Mouse (Mus musculus) CH12.LX (cell line): ENCODE measurements around the gene Evx2. TPM values are rescaled to one million over a fixed set of nuclear protein-coding genes. Genes with fewer than 3 reads are reported as not detected.

Experiments used
- DNase-seq: peaks from one replicate; pipeline ENCODE4 v3.0.0-alpha.2; 2013; ENCODE audit errors: extremely low read depth
- H3K27ac ChIP-seq: 2 replicates; pipeline ENCODE4 v1.5.1; 2012; ENCODE audit warnings: low read depth, mild to moderate bottlenecking, control low read depth, moderate library complexity; ENCODE audit not compliant: insufficient read depth
- H3K27me3 ChIP-seq: replicated peaks from 2 replicates; pipeline ENCODE3; 2012; ENCODE audit warnings: inconsistent platforms
- H3K36me3 ChIP-seq, 2 experiments: replicated peaks in 1 of 2; 2 replicates each; pipeline versions ENCODE3 to v1.6.1; 2012; ENCODE audit warnings: inconsistent platforms in 1 of 2, low read length in 1 of 2, mild to moderate bottlenecking in 1 of 2, mixed read lengths in 1 of 2, moderate library complexity in 1 of 2; ENCODE audit not compliant: control insufficient read depth in 1 of 2, insufficient read depth in 1 of 2
- H3K4me1 ChIP-seq, 2 experiments: 2 replicates each; pipeline ENCODE4 v1.6.1; 2012; ENCODE audit warnings: inconsistent platforms in 1 of 2, moderate library complexity in 1 of 2; ENCODE audit not compliant: insufficient read depth in 2 of 2, control insufficient read depth in 1 of 2
- H3K4me2 ChIP-seq: 2 replicates; pipeline ENCODE4 v1.6.1; 2012; ENCODE audit warnings: low read depth, mild to moderate bottlenecking, control low read depth; ENCODE audit not compliant: poor library complexity, insufficient read depth, severe bottlenecking
- H3K4me3 ChIP-seq, 3 experiments: fragments of 150-350 bp in 1 of 3; sonication (generic) in 1 of 3; replicated peaks in 1 of 3; 2 replicates each; pipeline versions ENCODE3 to v1.5.1; 2011 to 2012; ENCODE audit warnings: low read depth in 2 of 3, low read length in 2 of 3, mild to moderate bottlenecking in 2 of 3, moderate library complexity in 2 of 3, control low read depth in 1 of 3, improper control_type of control experiment in 1 of 3, inconsistent platforms in 1 of 3, mixed read lengths in 1 of 3; ENCODE audit not compliant: poor library complexity in 1 of 3
- H3K79me2 ChIP-seq: replicated peaks from 2 replicates; pipeline ENCODE4 v1.6.1; 2012; ENCODE audit warnings: mild to moderate bottlenecking, moderate library complexity; ENCODE audit not compliant: control insufficient read depth, poor library complexity, insufficient read depth, severe bottlenecking; ENCODE audit errors: extremely low read depth
- H3K9ac ChIP-seq: 2 replicates; pipeline ENCODE4 v1.6.1; 2012; ENCODE audit warnings: low read depth, mild to moderate bottlenecking, control low read depth, moderate library complexity; ENCODE audit not compliant: insufficient read depth
- H3K9me3 ChIP-seq: replicated peaks from 2 replicates; pipeline ENCODE3; 2012; ENCODE audit warnings: low read length, inconsistent platforms, mixed read lengths
- CHD1 ChIP-seq: IDR thresholded peaks from 2 replicates; pipeline ENCODE4 v1.6.1; 2012; ENCODE audit warnings: low read depth, low read length, improper control_type of control experiment, inconsistent platforms
- HCFC1 ChIP-seq: IDR thresholded peaks from 2 replicates; pipeline ENCODE4 v1.6.1; 2012; ENCODE audit warnings: low read depth, mild to moderate bottlenecking, inconsistent platforms, low read length, improper control_type of control experiment
- JUN ChIP-seq: IDR thresholded peaks from 2 replicates; pipeline ENCODE4 v1.6.1; 2011; ENCODE audit warnings: low read depth, mild to moderate bottlenecking, low read length, improper control_type of control experiment, moderate library complexity; ENCODE audit not compliant: insufficient read depth
- JUND ChIP-seq: conservative IDR thresholded peaks from 2 replicates; pipeline ENCODE4 v1.6.1; 2011; ENCODE audit warnings: low read depth, low read length, improper control_type of control experiment
- KAT2A ChIP-seq: IDR thresholded peaks from 2 replicates; pipeline ENCODE4 v1.6.1; 2012; ENCODE audit warnings: low read length, improper control_type of control experiment, inconsistent platforms; ENCODE audit not compliant: insufficient replicate concordance
- MAFK ChIP-seq: IDR thresholded peaks from 2 replicates; pipeline ENCODE4 v1.6.1; 2011; ENCODE audit warnings: low read length, improper control_type of control experiment; ENCODE audit not compliant: insufficient replicate concordance
- MXI1 ChIP-seq: IDR thresholded peaks from 2 replicates; pipeline ENCODE4 v1.6.1; 2011; ENCODE audit warnings: mild to moderate bottlenecking, low read depth, low read length, improper control_type of control experiment
- PAX5 ChIP-seq: IDR thresholded peaks from 2 replicates; pipeline ENCODE4 v1.6.1; 2012; ENCODE audit warnings: low read length, inconsistent platforms, mixed read lengths
- dilution Hi-C: fragments of 300-500 bp; cut with MboI; formaldehyde crosslinking; loops from 2 replicates; pipeline ENCODE4 v1.14.3; 2020; ENCODE audit warnings: low sequenced_read_pairs; ENCODE audit not compliant: extremely low pct_unique_long_range_greater_than_20kb, extremely low pct_ligation_motif_present
- in situ Hi-C: fragments of 300-500 bp; cut with MboI; formaldehyde crosslinking; loops from 3 replicates; pipeline ENCODE4 v1.14.3; 2019; ENCODE audit warnings: low sequenced_read_pairs, low pct_ligation_motif_present, low pct_unique_long_range_greater_than_20kb, mixed read lengths
- polyA plus RNA-seq: library from polyadenylated mRNA; unstranded; fragments of >175 nt; gene quantifications from 2 replicates; pipeline ENCODE4 v1.2.1, GENCODE M21; 2012; ENCODE audit warnings: low read depth; ENCODE audit not compliant: insufficient read length
- total RNA-seq, 2 experiments: library from RNA; depleted of rRNA; stranded (reverse); fragments of 300-350 nt in 1 of 2; fragments of >200 nt in 1 of 2; gene quantifications; 2 replicates each; pipeline ENCODE4 v1.2.3; 2012 to 2014

The Evx2 gene
- total and polyA plus RNA-seq, 3 experiments, result not detected

DNA sequence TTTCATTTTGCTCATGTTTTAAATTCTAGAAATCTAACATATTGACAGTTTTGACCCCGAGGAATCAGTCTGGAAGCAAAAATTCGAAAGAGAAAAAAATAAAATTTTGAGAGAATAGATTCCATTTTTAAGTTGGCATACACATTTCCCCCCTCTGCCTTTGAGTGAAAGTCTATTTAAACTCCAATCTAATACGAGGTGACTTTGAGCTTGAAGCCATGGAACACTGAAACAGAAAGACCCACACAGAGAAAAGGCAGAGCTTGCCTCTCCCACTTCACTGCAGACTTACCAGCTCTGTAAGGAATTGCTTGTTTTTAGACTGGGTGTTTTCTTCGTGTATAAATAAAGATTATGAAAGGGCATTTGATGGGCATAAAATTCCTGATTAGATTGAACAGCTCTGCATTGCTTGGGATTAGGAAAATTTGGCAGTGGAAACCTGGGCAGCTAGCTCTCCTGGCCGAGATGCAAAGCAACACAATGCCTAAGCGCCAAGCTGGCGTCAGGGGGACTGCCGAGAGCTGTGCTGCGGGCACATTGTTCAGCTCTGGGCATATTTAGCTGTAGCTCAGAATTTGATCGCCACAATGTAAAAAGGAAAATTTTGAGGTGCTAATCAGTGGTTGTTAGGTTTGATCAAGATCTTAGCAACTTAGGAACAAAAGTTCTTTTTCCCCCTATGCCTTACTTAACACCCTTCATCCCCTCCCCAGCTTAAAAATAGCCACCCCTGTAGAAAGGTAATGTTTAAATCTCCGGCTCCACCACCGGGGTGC is 29.6 kb upstream of the Evx2 start:
- peaks cover 15% of the 10 kb centered on the region for H3K9me3 ChIP-seq
- no peak overlapping the region for H3K4me3 ChIP-seq
- no peaks in the 10 kb centered on the region for H3K79me2 ChIP-seq
- H3K4me1 ChIP-seq, result no peaks in the 10 kb centered on the region
- no peak for TF ChIP-seq MXI1
- TF ChIP-seq MAFK, result no peak
- dilution Hi-C loops, result no loop called here
- in situ Hi-C loops, result loop anchor here (25.0 kb wide), 1 partner anchor 623 kb away; no protein-coding TSS in a partner anchor
- no peaks in the 10 kb centered on the region for H3K27me3 ChIP-seq
- no peak for DNase-seq
- no peak overlapping the region for H3K4me2 ChIP-seq
- no peak overlapping the region for H3K27ac ChIP-seq
- H3K9ac ChIP-seq, result no peak overlapping the region
- no peaks in the 10 kb centered on the region for H3K36me3 ChIP-seq

- Histone ChIP-seq H3K27me3 (no peaks in the 10 kb centered on the region), H3K9me3 (peaks cover 20% of the 10 kb centered on the region), H3K4me2 (no peak overlapping the region), H3K4me3 (no peak overlapping the region), H3K79me2 (no peaks in the 10 kb centered on the region), H3K9ac (no peak overlapping the region), H3K27ac (no peak overlapping the region), H3K4me1 (no peaks in the 10 kb centered on the region), H3K36me3 (no peaks in the 10 kb centered on the region)
- dilution Hi-C loops (no loop called here), in situ Hi-C loops (loop anchor here (25.0 kb wide), 1 partner anchor 624 kb away; no protein-coding TSS in a partner anchor)
- TF ChIP-seq HCFC1, result no peak
- DNase-seq, result no peak
Measured at GRCm38 (mm10) chr2:74687698-74688555, 28.6 kb upstream of the Evx2 start.

- no peak overlapping the region for H3K4me3 ChIP-seq
- no peak for DNase-seq
- H3K27me3 ChIP-seq, result no peaks in the 10 kb centered on the region
Measured at GRCm38 (mm10) chr2:74686988-74687697, 27.8 kb upstream of the Evx2 start.

More at GRCm38 (mm10) chr2:74686988-74687697, 27.8 kb upstream of the Evx2 start:
- Histone ChIP-seq H3K9me3 (peaks cover 22% of the 10 kb centered on the region), H3K4me1 (no peaks in the 10 kb centered on the region), H3K9ac (no peak overlapping the region), H3K36me3 (no peaks in the 10 kb centered on the region), H3K4me2 (no peak overlapping the region), H3K27ac (no peak overlapping the region), H3K79me2 (no peaks in the 10 kb centered on the region)
- TF ChIP-seq PAX5, result no peak
- no peak for TF ChIP-seq JUND
- TF ChIP-seq CHD1, result no peak
- TF ChIP-seq JUN, result no peak
- TF ChIP-seq KAT2A, result no peak
- in situ Hi-C loops, result loop anchor here (25.0 kb wide), 1 partner anchor 625 kb away; no protein-coding TSS in a partner anchor
- dilution Hi-C loops, result no loop called here
